Mouse (Mus musculus) heart, embryonic 11.5 days (tissue): ENCODE measurements at regions not wholly inside any gene's neighbourhood (a gene's known extent, or its start where the extent isn't known, plus 50 kb on each side); places are given as distances from the start of the nearest gene placed in this dataset.

ENCODE experiments used
- ATAC-seq: fragments of 200-750 bp; cut with Nextera tagmentation; replicated peaks from 2 replicates; pipeline ENCODE4 v1.8.0; 2017; ENCODE audit warnings: moderate library complexity; ENCODE audit not compliant: insufficient number of reproducible peaks, low FRiP score, low TSS enrichment
- H3K27ac ChIP-seq: fragments of 300-500 bp; sonication (generic); 2 replicates; pipeline ENCODE4 v1.5.1; 2014; ENCODE audit warnings: mild to moderate bottlenecking, low read depth, low read length
- H3K27me3 ChIP-seq: fragments of 300-500 bp; sonication (generic); 2 replicates; pipeline ENCODE4 v1.6.1; 2014; ENCODE audit warnings: mild to moderate bottlenecking, low read length, mixed read lengths; ENCODE audit not compliant: control insufficient read depth, insufficient read depth
- H3K36me3 ChIP-seq: fragments of 300-500 bp; sonication (generic); 2 replicates; pipeline ENCODE4 v1.6.1; 2014; ENCODE audit warnings: mild to moderate bottlenecking, low read length, moderate library complexity, mixed read lengths; ENCODE audit not compliant: control insufficient read depth, insufficient read depth
- H3K4me1 ChIP-seq: fragments of 300-500 bp; sonication (generic); 2 replicates; pipeline ENCODE4 v1.6.1; 2014; ENCODE audit warnings: low read length; ENCODE audit not compliant: control insufficient read depth, insufficient read depth
- H3K4me2 ChIP-seq: fragments of 300-500 bp; sonication (generic); 2 replicates; pipeline ENCODE4 v1.6.1; 2014; ENCODE audit warnings: mild to moderate bottlenecking, moderate library complexity
- H3K4me3 ChIP-seq: fragments of 300-500 bp; sonication (generic); 2 replicates; pipeline ENCODE4 v1.5.1; 2014; ENCODE audit warnings: low read depth, low read length
- H3K9ac ChIP-seq: fragments of 300-500 bp; sonication (generic); 2 replicates; pipeline ENCODE4 v1.6.1; 2014; ENCODE audit warnings: mild to moderate bottlenecking, low read depth, low read length, moderate library complexity
- H3K9me3 ChIP-seq: fragments of 300-500 bp; sonication (generic); replicated peaks from 2 replicates; pipeline ENCODE4 v1.6.1; 2016; ENCODE audit warnings: low read length; ENCODE audit not compliant: control insufficient read depth
- WGBS: fragments of 180-500 bp; shearing (Covaris S2); extraction: QIAGEN DNeasy Blood & Tissue Kit; methylation state at CpG from one replicate; pipeline ENCODE4 v1.1.7; 2014; ENCODE audit not compliant: insufficient replicate concordance; 5-methylcytosine and 5-hydroxymethylcytosine counted together

DNA sequence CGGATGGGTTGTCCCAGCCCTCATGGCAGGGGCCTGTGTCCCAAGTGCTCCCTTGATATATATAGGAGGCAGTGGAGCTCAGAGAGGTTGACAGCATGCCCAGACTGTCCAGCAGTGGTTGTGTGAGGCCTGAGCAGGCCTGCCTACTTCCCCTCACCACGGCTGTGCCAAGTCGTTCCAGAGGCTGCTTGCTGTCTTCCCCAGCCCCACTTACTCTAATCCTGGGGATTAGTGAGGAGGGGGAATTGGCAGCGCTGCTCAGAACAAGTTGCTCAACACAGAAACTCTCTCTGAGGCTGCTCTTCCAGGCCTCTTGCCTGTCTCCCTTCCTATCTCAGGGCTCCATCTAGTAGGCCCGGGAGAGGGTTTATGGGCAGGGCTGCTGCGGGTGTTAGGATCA, 56.1 kb upstream of the 1600014C23Rik start:
- Histone ChIP-seq H3K4me3 (no peak overlapping the region), H3K9ac (no peak overlapping the region), H3K4me2 (no peak overlapping the region), H3K27me3 (peaks cover 13% of the 10 kb centered on the region), H3K4me1 (no peaks in the 10 kb centered on the region), H3K9me3 (no peaks in the 10 kb centered on the region), H3K27ac (no peak overlapping the region), H3K36me3 (no peaks in the 10 kb centered on the region)
- ATAC-seq = no peak
- WGBS = 56% methylated on average over 6 of the region's 6 CpGs

- Histone ChIP-seq H3K9ac (no peak overlapping the region), H3K4me2 (no peak overlapping the region), H3K36me3 (no peaks in the 10 kb centered on the region), H3K4me1 (no peaks in the 10 kb centered on the region), H3K9me3 (no peaks in the 10 kb centered on the region), H3K27me3 (peaks cover 19% of the 10 kb centered on the region), H3K27ac (no peak overlapping the region), H3K4me3 (no peak overlapping the region)
- ATAC-seq = no peak
- WGBS = 64% methylated on average over 10 of the region's 10 CpGs
Measured at GRCm38 (mm10) chr17:45784905-45785304, 51.3 kb upstream of the 1600014C23Rik start.

DNA sequence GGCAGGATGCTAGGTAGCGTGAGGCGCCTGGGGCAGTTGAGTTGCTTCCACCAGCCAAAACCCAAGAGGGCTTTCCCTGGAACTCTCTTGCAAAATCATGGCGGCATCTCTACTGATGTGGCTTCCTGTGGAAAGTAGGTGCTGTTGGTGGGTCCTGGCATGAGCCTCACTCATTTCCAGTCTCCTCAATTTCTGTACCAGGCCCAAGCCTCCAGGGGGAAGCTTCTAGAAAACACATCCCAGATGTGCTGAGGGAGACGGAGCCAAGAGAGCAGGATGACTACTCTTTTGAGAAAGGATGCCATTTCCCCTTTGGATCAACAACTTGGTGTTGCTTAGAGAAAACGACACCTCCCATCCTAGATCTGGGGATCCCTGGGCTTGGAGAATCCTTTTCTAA, 50.9 kb upstream of the 1600014C23Rik start:
- WGBS = 81% methylated on average over 5 of the region's 5 CpGs
- no peak for ATAC-seq
- Histone ChIP-seq H3K36me3 (no peaks in the 10 kb centered on the region), H3K9me3 (no peaks in the 10 kb centered on the region), H3K27ac (no peak overlapping the region), H3K27me3 (peaks cover 15% of the 10 kb centered on the region), H3K4me2 (no peak overlapping the region), H3K4me1 (no peaks in the 10 kb centered on the region), H3K9ac (no peak overlapping the region), H3K4me3 (no peak overlapping the region)
